Mouse (Mus musculus) lung, adult 18-20 months (tissue): Measurements from ENCODE around the gene Zfp664.

Experiments used
- DNase-seq, 2 experiments: peaks; one replicate each; pipeline ENCODE4 v3.0.0; 2022; ENCODE audit warnings: mixed read lengths in 2 of 2

The Zfp664 gene

DNA sequence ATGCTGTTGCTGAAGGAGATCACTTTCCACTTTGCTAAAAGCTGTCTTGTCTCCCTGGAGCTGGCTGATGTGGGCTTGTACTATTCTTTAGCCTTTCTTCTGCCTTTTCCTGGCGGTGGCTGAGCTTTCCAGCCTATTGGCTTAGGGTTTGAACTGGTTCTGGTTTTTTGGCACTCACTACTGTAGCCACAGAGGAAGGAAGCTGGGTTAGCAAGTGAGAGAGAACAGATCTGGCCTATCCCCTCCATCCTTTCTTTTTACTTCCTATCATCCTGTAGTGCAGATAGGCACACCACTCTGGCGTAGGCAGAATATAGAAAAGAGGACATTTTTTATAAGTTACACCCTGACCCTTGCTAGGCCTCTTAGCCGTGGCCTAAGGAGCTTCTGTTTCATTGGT is 10.6 kb downstream of the Zfp664 start:
- no peak for DNase-seq

DNA sequence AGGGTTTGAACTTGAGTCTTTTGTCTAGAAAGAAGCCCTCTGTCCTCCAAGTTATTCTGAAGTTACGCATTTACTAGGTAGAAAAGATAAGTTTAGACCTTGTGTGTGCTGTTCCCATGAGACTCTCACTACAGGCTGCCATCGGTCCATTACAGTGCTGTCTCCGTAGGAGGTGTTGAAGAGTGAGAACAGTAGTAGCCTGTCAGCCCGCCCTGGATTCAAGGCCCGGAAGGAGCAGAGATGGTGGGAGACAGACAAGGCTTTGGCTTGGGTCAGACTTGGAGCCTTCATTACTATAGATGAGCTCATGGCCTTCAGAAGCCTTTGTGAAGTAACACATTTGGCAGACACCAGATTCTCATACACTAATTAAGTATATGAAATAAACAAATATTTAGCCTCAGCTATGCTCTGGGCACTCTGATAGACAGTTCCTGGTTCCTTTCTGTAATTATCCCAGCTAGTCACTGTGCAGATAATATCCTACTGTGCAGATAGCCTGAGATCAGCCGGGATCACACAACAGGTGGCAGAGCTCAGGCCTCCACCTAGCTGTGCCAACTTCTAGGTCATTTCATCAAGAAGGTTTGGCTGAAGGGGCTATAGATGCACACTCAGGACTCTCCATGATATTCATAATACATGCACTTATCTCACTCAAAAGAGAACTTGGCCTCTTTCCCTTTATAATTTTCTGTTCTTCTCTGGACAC is 11.6 kb downstream of the Zfp664 start:
- DNase-seq, result no peak

DNA sequence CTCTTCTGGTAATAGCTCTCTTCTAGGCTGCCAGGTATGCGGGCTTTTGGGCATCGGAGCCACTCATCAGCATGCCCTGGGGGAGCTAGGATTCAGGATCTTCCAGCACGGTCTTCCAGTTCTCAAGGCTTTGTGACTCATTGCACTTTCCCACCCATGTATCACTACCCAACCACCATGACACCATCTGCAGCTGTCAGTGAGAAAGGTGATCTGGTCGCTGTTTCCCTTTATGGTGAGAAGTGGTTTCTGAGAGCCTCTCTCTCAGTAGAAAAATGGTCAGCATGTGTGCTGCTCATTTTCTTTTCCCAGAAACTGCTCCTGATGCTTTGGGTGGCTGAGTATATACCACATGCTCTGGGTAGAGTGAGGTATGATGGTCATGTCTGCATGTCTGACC is 16.8 kb downstream of the Zfp664 start:
- no peak for DNase-seq

DNA sequence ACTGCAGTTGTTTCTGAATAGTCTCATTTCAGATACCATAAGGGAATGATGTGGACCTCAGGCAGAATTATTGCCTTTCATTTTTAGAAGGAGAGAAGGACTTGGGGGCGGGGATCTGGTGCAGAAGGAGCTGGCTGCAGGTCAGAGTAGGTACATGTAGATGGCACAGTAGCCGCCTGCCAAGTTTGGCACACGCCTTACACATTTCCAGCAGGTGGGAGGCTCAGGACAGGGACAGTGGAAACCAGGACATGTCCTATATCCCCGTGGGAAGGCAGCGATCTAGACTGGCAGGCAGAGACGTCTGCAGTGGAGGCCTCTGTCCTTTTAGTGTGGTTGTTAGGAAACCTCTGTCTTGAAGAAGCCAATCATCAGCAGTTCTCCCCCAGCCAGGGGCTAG is 17.3 kb downstream of the Zfp664 start:
- no peak for DNase-seq

DNA sequence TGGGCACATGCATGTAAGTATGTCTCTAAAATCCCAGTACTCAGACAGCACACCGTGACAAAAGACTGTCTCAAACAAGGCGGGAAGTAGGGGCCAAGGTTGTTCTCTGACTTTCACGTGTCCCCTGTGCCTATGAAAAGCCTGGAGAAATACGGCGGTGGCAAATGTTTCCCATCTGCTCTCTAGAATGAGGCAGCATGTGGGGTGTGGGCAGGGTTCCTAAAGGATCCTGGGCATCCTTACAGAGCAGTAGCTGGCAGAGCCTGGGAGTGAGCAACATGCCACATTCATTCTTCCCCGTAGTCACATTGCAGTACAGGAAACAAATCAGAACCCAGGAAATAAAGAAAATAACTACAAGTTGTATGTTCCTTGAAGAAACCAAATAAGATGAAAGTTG is 21.4 kb downstream of the Zfp664 start:
- DNase-seq, result no peak

DNA sequence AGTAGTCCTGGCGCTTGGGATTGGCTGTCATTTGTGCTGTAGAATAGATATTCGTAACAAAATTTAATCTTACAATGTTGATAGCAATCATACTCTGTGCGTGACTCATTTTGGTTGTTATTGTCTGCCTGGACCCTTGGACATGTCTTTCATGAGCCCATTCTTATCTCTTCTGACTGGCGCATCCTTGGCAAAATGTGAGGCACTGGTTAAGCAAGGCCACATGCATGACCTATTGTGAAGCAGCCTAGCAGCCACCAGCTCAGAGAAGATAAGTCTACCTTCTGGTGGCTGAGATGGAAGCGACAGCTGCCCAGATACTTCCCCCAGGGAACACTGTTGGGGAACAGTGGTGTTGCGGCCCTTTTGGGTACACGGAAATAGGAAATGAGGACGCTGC is 26.2 kb downstream of the Zfp664 start:
- no peak for DNase-seq

DNA sequence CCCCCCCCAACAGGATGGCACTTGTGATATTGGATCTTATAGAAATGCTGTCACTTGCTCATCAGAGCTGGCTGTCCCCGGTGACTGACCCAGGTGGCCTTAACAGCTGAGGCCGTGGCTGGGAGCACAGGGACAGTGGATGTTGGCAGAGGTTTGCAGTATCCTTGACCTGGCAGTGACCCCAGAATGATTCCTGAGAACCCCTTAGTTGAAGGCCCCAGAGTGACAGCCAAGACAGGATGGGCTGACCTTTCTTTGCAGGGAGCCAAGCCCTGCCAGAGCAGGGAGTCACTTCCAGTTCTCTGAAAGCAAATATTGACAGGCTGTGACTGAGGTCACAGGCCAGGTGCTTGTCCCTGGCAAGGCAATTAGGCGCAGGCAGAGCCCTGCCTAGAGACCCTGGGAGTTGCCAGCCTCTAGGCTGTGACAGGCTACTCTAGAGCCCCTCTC is 29.5 kb downstream of the Zfp664 start:
- DNase-seq, result peak; percentile 48 to 66

DNA sequence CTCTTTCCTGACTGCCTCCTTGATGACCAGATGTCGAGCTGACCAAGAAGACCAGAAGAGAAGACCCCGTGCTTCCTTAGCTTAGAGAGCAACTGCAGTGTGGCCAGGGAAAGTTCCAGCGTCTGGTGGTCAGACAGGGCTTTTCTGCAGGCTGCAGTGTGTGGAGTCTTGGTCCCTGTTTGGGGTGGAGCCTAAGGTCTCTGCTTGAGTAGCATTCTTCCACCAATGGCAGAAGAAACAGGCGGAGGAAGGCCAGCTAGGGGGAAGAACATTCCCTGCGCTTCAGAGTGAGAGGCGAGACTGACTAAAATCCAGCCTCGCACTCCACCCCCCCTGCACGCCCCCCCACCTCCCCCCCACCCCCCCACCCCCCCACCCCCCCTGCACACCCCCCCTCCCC is 33.6 kb downstream of the Zfp664 start:
- no peak for DNase-seq

DNA sequence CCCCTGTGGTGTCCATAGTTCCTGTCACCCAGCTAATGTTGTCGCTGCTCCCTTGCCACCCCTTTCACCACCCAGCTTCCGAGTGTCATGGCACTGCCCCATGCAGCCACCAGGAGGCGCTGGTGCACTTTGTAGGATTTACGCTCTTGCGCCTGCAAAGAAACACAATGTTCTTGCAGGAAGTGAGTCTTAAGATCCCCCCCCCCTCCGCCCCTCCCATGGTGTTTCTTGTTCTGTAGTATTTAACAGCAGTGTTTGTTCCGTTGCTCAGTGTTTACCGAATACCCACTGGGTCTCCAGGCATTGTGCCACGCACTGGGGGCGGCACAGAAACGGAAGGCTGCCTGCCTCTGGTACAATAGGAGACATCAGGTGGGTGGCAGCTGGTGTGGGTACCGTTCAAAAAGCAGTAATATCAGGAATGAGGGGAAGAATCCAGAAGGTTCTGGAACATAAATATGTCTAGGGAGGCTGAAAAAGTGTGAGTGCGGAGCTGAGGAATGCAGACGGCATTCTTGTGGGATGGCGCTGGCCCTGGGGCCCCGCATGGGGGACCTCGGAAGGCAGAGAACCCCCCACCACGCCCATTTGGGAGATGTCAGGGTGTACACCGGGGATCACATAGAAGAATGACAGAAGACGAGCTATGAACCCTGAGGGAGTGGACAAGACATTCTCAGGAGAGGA is 37.6 kb downstream of the Zfp664 start:
- DNase-seq, result peak; percentile 87 to 92

DNA sequence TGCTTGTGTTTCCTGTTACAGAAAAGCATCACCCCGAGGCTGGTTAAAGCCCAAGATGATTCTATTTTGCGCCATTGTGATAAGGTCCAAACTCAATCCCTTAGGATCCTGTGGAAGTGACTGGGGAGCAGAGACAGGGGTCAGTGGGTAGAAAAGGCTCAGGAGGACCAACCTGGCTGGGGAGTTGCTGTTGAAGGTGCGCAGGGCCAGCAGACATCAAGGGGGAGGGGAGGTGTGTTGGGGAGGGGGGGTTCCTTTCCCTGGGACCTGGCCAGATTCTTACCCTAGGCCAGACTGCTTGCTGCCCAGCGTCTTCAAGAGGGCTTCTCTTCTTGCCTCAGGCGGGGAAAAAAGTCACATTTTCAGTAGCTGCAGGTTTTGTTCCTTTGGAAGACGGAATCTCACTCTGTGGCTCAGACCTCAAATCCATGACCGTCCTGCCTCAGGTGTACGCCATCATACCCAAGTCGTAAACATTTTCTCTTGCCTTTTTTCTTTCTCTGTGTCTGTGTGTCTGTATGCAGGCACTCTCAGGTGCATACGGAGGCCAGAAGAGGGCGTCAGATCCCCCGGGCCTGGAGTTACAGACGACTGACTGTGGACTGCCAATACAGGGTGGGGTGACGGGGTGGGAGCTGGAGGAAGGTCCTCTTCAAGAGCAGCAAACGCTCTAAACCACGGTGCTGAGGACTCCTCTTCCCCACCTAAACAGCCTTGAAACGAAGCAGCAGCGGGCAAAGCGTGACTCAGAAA is 38.4 kb downstream of the Zfp664 start:
- DNase-seq, result no peak

DNA sequence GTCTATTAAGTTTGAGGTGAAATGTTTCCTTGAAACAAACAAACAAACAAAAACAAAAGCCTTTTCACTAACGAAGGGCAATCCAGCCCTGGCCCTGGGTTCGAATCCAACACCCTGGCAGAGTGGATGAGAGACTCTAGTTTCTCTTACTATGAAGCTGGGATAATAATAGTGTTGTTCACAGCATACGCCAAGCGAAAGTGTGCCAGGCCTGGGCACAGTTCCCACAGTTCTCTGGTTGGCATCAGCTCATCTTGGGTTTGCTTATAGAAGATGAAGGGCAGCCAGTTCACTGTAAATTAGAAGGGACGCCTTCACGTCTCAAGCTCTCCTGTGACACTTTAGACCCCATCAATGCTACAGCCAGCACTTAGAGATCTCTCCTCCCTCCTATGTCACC is 39.2 kb downstream of the Zfp664 start:
- DNase-seq, result peak in 1 of 2 experiments; percentile 21

DNA sequence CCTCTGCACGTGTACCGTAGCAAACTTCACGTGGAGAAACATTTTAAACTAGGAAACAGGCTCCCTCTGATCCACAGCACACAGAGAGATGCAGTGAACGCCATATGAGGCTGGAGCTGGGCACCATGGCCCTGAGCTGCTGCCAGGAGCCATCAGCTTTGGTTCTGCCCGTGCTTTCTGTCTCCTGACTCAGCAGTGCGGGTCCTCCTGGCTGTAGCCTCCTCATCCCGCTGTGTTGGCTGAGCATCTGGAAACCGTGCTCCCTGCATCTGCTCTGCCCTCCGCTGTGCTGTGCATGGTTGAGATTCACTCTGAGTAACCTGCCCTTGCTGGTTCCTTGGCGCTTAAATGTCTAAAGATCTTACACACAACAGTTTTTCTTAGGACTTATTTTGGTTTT is 39.7 kb downstream of the Zfp664 start:
- DNase-seq, result no peak

DNA sequence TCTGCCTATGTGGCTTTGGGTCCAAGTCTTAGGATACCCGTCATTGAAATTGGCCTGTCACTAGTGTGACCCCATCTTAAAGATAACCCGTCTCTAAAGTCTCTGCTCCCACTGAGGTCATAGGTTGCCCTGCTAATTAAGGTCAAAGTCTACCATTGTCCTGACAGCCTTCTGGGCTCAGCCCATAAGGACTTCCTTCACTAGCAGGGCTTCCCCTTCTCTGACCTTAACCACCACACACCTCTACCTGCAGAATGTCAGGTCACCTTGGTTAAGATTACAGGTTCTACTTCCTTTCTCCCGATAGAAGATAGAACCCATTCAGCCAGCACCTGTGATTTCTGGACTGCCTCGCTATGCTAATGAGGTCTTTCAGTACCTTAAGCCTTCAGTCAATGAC is 41.4 kb downstream of the Zfp664 start:
- no peak for DNase-seq

DNA sequence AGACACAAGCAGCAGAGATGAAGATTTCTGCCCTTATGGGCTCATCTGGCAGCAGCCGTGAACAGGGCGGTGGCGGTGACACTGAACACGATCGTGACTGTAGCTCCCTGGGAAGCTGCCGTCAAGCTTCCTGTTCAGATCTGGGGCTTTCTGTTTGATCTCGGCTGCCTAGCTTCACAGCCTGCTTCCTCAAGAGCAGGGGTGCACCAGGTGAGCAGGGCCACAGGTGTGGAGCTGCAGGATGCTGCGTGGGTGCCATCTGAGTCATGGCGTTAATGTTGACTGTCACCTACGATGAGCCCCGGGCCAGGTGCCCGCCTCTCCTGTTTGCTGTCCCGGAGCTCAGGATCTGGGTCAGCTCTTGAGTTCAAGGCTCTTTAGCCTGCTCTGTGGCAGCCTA is 44.4 kb downstream of the Zfp664 start:
- DNase-seq, result no peak

DNA sequence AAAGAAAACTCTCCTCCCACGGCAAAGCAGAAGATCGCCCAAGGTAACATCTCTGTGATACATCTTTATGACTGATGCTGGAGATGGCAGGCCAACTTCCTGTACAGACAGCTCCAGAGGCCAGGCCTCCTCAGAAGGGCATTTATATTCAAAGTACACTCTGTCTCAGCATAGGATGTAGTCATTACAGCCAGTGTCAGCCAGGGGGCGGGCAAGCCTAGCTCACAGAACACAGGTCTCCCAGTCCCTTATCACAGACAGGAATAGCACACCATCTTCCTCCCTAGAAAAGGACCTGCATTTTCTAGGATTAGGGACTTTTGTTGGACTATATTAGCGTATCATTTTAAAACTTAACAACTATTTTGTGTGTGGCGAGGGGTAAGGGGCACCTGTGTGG is 46.4 kb downstream of the Zfp664 start:
- DNase-seq, result peak; percentile 75 to 84

DNA sequence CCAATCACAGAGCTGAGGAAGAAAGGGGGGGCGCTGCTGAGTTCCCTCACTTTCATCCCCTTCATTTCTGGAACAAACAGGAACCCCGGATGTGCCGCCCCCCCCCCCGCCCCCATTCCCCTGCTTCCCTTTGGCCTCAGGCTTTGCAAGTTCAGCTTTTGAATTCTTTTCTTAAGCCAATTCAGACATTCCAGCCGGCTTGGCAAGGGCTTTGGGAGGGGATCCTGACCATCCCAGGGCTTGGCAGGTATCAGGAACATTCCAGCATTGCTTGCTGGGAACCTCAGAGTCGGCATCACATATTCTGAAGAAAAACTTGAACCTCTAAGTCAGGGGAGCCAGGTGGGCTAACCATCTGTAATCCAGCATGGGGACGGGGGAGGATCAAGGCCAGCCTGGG is 49.8 kb downstream of the Zfp664 start:
- DNase-seq, result no peak

DNA sequence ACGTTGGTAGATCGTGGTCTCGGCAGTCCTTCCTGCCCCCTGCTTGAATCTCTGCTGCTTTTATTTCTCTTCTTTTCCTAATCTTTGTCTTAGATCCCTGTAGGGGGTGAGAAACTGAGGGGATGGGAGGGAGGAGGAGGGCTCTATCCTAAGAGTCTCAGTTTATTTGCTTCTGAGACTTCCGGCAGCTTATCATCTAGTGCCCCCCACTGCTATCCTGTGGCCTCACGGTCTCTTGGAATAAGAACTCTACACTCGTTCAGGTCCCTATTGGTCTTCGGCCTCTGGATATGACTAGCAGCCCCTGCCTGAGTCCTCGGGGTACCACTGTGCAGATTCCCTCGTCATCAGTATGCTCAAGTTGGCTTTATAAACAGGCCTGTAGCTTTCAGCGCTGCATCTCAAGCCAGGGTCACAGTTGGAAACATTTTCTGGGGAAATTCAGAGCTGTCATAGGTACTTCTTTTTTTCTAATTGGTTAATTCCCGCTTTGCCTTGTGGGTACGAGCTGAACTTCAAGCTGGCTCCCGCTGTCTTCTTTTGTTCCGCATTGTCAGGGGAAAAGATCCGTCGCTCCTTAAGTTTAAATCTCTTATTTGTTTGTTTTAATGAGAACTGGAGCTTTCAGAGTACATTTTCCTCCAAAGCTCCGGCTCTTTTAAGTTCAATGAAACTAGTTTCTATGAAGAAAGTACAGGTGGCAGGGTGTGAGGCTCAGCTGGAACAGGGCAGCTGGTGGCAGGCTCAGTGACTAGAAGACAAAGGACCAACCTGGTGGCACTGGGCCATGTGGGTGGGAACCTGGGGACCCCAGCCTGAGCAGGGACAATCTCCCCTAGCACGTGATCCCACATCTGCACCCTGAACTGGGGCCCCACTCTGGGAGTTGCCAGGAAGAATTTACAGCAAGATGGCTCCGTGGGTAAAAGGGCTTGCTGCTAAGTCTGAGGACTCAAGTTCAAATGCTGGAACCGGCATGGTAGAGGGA is 50.7 kb downstream of the Zfp664 start:
- DNase-seq, result no peak

DNA sequence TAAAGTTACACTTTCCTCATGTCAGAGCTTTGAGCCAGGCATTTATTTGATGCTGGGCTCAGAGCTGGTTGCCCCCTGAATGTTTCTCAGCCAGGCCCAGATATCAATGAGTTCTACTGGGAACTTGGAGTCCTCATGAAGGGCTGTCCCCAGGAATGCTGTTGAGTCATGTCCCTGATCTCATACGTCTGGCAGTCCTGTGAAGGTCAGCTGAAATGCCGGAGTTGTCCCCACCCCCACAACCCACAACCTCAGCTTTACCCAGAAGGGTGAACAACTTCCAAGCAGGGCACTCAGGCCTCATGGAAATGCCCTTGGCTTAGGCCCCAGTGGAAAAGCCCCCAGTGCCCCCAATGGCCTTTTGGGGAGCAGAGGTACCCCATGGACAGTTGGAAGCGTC is 57.3 kb downstream of the Zfp664 start:
- DNase-seq, result no peak

DNA sequence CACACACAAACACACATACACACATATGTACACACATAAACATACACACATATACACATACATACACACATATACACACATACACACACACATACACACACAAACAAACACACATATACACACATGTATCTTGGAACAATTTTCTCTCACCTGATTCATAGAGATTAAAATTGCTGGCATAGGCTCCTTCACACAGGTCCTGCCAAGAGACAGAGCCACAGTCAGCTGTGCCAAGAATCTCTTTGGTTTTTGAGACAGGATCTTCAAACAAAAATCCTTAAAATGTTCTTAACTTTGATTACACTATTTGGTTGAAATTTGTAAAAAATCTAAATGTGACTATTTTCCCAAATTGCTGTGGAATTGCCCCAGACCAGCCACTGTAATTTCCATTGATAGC is 58.9 kb downstream of the Zfp664 start:
- DNase-seq, result no peak

DNA sequence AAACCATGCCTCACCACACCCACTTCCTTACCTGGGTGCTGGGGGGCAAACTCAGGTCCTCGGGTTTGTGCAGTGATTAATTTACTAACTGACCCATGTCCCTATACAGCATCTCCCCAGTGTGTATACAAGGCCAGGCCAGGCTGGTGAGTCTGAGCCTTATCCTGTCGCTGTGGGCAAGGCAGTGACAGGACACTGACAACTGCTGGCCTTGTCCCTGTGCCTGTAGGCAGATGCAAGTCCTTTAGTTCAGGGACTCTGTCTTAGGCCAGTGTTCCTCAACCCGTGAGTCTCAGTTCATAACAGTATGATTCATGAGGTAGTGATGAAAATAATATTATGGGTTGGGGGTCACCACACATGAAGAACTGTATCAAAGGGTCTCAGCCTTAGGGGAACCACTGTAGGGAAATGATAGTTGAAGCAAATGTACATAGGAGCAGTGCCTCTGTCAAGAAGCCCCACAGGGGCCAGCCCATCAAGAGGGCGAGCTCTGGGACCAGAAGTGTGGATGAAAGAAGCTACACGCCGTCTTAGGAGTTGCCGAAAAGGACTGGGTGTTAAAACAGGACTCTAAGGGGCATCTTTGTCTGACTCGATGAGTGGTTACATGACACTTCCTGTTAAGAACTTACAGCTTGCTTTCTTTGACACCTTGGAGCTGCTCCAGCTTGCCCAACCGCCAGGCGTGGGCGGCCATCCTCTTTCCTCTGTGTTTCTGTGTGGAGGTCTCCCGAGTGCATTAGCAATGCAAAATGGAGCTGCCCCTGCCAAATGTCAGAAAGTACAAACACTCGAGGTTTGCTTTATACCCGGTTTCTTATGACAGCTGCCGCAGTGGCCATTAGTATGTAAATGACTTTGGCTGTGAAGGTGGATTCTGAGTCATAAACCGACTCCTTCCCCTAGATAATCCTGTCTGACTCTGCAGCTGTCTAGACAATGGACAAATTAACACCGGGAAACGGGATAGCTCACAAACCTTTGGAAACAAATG is 60.2 kb downstream of the Zfp664 start:
- peak; percentile 39 to 47 for DNase-seq

DNA sequence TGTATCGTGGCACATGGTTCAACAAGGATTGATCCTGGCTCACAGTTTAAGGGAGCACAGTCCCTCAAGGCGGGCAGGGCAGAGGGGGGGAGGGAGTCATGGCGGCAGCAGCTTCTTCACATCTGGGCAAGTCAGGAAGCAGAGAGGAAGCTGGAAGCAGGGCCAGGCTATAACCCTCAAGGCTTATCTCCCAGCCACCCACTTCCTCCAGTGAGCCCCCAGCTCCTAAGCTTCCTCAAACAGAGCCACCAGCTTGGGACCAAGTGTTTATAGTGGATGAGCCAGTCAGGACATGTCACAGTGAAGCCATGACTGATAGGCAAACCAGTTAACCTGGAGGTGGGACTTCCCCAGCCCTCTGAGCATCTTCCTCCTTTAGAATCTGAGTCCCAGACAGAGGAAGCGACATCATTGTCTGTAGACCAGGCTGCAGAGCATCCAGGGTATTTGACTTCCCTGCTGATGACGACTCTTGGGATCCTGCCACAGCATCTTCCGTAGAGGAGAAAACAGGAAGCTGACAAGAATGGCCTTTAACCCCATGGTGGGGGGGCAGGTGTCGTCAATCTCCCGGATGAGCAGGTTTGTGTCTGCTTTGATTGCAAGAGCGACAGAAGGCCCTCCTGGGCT is 67.0 kb downstream of the Zfp664 start:
- peak in 1 of 2 experiments; percentile 19 for DNase-seq
